Mouse (Mus musculus) MN1 (cell line): ENCODE measurements at regions not wholly inside any gene's neighbourhood (a gene's known extent, or its start where the extent isn't known, plus 50 kb on each side); places are given as distances from the start of the nearest gene placed in this dataset.

Source experiments
- DNase-seq: peaks from one replicate; pipeline ENCODE4 v3.0.0-alpha.2; 2016; ENCODE audit warnings: low spot score

DNA sequence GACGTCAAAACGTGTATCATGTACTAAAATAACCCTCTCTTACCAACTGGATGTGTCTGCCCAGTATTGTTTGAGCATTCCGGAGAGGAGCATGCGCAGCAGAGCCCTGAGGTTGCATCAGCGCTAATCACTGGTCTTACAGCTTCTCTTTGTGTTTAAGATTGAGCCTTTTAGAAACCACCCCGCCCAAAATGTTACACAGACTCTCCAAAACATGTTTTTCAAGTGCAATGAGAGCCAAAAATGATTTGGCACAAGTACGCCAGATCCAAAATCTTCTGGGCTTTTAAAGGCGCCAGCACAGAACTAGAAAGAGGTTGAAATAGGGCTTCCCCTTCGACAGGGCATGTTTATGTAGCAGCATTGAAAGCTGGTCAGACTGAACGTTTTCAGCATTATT lies 123.8 kb upstream of the Cited2 start:
- no peak for DNase-seq

DNA sequence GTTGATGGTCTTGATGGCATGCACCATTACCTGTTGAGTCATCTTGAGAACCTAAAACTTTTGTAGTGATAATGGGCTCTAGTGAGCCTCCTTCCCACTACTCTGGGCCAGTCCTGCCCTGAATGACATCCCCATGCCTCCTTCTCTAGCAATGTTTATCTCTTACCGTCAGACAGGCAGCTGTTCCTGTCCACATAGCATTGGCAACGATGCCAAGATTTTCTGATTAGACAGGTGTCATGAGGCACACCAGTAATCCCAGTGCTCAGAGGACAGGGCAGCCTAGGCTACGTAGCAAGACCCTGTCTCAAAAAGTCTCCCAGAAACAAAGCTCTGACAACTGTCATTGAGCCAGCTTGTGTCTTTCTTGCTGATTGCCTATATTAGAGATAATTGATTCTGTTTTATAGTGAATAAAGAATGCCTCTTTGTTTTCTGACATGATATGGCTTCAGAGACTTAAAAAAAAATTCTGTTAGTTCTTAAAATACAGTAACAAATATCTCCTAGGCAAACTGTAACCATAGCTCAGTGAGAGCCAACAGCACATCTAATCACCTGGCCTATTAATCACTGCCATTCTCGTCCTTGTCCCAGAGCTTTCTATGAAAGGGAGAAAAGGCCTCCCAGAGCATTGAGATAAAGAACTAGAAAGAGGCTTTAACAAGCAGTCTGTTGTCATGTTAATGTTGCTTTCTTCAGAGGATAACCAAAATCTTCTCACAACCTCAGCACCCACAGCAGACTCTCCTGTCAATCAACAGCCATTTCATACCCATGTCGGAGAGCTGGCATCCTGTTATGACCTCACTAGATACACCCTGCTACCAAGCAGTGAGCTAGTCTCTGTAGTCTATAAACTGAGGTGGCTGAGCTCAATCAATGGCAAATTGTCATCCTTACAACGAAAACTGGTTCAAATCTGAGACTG lies 122.9 kb upstream of the Cited2 start:
- no peak for DNase-seq

DNA sequence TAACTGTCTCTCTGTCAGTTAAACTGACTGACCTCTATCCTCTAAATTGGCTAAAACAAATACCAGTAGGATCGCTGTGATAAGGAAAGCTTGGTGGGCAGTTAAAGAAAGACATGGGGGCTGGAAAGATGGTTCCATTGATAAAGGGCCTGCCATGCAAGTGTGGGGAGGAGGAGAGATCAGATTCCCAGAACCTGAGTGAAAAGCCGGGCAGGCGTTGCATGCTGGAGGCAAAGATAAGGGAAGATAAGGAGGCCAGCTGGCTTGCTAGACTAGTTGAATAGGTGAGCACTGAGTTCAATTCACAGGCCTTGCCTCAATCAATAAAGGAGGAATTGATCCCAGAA lies 122.3 kb upstream of the Cited2 start:
- no peak for DNase-seq

DNA sequence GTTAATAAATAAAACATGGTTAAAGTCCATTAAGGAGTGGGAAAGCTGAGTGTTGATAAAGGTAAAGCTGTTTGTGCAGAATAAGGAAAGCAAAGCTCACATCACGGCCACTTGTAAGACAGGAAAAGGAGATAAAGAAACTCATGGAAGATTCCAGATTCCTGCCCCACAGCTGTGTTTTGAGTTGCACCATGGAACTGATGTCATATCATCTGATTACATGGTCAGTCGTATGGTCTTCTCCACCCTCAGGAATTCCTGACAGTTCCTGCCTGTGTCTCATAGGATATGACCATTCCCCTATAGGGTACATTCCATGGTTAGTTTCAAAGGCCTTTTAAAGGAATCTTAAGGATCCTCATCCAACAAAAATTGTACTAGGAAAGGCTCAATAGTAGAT lies 120.6 kb upstream of the Cited2 start:
- no peak for DNase-seq

DNA sequence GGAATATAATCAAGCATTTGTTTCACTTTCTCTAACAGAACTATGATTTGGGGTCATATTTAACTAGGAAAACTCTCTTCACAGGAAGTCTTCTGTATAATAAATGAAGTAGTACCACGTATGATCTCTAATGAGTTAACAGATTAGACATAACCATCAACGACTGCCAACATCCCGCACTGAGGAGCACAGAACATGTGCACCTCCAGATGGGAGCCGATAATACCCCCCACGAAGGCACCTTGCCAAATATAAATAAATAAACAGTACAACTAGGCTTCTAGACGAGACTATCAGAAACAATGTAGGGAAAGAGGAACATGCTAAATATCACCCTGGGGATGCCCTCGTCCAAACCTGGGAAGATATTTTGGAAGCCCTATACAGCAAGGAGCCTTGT lies 114.8 kb upstream of the Cited2 start:
- no peak for DNase-seq

DNA sequence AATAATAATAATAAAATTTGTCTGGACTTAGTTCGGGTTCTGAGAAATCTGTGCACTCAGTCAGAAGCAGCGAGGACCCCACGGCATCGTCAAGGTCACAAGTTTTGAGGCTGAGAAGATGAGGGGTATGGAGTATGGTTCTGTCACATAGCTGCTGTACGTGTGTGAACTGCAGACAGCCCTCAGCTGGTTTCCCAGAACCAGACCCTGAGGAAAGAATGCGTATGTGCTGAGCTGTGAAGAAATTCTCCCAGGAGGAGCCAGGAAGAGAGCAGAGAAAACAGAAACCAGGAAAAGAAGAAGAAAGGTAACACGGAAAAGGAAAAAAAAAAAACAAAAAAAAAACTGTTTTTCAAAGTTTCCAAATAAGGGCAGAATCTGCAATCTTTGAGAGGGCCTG lies 112.4 kb upstream of the Cited2 start:
- DNase-seq = no peak

DNA sequence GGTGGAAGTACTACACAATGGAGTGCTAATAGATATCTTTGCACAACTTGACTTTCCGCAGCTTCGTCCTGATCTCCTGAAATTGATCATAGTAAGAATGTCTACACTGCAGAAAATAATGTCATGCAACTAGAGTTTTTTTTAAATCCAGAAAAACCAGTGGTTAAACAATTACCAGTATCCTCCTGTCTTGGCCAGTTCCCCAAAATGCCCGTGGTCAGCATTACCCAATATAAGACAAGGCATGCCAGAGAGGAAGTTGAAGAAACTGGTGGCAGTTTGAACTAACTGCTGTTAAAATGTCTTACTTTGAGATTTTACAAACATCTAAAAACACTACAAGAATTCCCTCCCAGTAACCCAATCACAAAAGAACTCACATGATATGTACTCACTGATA lies 109.7 kb upstream of the Cited2 start:
- DNase-seq = no peak

DNA sequence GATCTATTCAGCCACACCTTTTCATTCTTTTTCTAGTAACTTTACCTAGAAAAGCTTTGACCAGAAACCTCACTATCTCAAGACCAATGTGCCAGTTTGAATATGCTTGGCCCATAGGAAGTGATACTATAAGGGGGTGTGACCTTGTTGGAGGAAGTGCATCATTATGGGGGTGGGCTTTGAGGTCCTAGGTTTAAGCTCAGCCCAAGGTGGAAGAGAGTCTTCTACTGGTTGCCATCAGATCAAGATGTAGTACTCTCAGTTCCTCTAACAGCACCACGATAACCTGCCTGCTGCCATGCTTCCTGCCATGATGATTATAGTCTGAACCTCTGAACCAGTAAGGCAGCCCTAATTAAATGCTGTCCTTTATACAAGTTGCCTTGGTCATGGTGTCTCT lies 105.0 kb upstream of the Cited2 start:
- DNase-seq = no peak

DNA sequence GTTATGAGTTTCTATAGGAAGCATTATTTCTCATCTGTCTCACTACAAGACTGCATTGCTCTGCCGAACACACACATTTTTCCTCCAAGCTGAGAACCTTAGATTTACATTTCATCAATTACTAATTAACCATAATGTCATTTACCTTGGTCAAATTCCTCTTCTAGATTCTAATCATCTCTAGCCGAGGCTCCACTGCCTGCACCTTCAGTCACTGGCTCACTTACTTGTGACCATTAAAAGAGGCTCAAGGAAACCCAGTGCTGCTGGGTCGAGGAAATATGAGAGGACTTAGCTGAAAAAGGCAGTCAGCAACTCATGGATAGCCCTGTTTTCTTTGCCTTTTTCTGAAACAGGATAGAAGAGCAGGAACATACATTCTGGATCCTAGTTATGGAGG lies 103.4 kb upstream of the Cited2 start:
- no peak for DNase-seq

DNA sequence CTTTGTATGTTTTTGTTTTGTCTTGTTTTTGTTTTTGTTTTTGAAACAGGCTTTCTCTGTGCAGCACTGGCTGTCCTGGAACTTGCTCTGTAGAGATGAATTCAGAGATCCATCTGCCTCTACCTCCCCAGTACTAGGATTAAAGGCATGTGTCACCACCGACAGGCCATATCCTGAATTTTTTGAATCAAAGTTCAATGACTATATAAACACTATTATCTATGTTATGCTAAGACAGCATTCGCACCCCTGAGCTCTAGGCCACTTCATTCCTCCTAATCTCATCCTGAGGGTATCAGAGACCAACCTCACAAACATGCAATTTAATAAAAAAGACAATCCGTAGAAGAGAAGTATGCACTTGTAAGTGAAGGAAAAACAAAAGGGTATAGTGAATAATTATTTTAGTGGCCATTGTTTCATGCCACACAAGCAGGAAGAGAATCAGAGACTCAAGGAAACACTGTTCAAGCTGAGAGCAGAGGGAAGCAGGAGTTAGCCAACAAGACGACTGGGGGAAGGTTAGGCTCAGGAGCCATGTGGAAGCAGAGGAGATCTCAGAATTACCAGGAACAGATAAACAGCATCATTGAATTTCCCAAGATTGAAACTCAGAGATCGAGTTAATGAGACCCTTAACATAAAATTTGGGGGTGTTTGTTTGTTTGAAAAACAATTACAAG lies 101.2 kb upstream of the Cited2 start:
- DNase-seq = no peak

DNA sequence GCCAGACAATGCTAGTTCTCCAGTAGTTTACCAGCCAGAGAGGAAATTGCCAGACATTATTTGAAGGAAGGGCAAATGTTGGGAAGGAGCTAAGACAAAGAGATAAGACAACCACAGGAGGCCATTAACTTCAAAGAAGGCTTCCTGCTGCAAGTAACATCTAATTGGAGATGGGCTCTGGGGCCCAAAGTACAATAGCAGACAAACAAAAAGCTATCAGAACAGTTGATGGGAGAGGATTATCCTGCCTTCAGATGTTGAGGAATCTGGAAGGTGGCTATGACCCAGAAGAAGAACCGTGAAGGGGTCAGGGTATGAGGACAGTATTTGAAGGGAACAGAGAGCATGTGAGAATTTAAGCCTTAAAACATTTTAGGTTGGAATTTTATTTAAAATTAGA lies 100.2 kb upstream of the Cited2 start:
- no peak for DNase-seq

DNA sequence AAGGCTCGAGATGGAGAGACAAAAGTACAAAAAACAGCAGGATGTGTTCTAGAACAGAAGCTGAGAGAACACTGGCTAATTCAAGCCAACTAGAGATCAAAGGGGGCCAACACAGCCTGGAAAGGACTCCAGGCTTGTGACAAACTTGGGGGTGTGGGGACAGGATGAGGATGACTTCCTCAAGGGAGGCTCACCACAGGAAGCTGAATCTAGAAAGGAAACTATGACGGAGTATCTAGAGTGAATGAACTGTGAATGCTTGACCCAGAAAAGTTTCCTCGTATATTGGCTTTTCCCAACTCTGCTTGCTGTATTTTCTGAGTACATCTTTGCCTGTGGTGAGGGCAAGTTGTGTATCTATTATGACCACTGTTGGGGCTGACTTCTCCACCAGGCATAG lies 93.3 kb upstream of the Cited2 start:
- DNase-seq = no peak

DNA sequence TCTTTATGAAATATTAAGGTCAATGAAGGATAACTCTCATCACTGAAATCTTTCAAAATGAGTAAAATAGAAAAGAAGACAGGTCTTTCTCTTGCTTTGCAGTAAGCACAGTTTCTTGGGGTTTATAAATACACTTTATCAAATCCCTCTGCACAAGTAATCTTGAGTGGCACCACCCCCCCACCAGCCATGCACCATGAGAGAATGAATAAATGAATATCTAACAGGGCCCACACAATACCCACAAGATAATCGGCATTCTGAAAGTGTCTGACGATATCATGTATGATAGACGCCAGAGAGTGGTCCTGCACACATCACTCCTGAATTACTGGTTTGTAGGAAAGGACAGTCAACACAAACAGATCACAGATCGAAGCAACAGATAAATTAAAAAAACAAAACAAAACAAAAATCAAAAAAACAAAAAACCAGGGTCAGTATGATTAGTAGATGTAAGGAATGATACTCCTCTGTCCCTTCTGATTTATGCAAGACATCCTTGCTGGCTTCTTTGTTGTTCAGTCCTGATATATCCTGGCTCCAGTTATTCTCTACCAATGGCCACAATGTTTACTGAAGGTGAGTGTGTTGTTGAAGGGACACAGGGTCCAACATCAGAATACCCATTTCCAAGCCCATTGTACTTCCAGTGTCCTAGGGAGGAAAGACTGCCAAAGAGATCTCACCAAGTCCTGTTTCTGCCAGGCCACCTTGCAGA lies 92.0 kb upstream of the Cited2 start:
- peak; percentile 18 for DNase-seq

DNA sequence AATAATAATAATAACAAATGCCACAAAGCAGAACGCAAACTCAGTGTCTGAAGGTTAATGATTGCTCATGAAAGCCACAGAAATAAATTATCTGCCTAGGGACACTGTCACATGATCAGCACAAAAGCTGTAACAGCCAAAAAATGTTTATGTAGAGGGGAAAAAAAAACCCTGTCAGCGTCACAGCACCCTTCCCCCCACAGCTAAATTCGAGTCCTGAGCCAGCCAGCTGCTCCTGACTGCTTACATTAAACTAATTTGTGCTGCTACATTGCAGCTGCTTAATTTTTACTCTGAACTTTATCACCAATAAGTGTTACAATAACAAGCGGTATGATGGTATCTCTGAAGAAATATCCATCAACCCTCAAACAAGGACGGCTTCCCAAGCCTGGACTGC lies 91.2 kb upstream of the Cited2 start:
- peak; percentile 85 for DNase-seq

DNA sequence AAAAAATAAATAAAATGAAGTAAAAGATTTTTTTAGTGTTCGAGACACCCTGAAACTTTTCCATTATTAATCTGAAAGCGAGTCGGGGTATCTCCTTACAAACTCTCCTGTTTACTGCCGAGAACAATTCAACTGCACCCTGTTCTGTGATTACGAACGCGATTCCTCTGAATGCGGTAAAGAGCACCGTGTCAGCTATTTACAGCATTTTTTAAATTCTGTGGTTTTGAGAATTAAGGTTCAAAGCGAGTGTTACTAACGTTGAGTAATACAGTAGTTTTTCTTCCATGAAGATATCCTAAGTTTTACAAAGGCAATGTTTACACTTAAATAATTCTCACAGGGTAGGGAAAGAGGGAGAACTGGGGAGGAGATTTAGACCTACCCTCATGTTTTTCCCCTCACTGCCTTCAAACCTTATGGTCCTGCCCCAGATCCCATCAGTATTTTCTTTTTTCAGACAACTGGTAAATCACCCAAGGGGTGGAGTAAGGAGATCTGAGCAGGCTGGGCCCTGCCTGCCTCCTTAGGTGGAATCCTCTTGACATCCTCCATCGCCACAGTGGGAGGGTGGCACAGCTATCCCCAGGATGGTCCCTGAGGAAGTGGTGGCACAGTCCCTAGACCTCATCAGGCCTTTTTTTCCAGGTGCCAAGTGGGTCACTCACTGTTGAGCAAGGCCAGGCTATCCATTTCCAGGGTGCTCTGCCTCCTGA lies 89.9 kb upstream of the Cited2 start:
- no peak for DNase-seq

DNA sequence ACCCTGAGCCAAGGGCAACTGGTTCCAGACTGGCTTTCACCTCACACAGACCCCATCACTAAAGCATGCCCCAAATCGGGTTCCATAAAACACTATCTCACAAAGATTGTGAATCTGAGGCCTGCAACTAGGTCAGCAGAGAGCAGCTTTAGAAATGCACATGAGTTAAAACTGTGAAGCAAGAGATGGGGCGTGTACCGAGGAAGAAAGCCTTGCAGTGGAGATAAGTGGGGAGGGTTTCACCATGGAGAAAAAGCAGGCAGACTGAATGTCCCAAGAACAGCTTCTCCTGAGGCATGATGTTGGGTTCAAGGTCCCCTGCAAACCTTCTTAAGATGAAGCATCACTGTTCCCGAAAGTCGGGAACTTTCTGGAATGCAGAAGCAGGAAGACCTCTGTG lies 77.7 kb upstream of the Cited2 start:
- no peak for DNase-seq

DNA sequence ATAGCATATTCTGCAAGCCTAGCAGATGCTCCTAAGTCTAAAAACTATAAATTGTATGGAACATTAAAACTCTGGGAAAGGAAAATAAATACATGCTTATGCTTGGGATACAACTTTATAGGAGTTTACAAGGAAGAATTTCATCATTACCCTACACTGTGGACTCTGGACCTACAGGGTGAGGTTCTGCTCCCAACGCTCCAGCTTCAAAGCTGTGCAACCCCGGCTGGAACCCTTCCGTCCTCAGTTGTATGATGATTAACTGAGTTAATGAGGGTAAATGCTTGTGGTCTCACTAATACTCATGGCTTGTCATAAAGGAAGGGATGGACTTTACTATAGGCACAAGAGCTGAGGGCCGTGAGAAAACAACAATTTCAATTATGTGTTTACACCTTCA lies 76.6 kb upstream of the Cited2 start:
- no peak for DNase-seq

DNA sequence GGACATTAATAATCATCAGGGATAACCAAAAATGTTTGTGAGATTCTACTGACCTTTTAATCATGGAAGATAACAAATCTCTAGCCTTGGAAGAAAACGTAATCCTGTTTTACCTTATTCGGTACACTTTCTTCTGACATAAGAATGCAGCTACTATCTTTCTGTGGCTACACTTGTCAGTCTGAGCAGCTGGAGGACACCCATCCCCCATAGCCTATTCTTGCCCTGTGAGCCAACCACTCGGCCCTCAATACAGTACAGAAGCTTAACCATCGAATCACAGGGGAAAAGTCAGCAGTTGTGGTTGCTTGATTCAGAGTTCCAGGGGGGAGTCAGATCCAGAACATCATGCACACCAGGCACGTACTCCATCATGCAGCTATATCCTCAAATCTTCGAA lies 74.9 kb upstream of the Cited2 start:
- DNase-seq = no peak

DNA sequence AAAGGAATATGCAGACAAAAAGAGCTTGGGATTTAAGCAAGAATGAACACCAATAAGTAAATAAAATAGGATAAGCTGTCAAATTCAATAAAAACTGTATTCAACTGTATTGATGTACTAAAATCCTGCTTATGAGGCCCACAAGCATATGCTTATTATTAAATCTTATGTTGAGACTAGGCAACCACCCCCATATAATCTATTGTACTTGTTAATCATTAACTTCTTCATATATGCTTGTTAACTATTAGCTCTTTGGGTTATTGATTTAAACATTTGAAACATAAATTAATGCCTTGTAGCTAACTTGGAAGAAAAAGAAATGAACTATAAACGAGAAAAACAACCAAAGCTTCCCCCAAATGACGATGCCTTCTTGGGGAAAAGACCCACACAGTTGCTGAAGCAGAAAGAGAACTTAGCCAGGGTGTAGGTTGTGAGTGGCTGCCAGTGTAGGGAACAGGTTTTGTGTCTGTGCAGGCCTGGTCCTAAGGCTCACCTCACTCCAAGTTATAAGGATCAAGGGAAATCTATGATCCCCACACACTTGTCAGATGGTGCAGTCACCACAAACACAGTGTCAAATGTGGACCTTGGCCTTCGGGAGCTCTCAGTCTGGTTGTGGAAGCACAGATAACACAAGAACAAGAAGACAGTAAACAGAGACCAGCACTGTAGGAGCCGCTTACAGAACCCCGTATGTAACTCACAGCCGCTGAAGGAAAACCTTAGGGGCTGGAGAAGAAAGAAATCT lies 71.8 kb upstream of the Cited2 start:
- no peak for DNase-seq

DNA sequence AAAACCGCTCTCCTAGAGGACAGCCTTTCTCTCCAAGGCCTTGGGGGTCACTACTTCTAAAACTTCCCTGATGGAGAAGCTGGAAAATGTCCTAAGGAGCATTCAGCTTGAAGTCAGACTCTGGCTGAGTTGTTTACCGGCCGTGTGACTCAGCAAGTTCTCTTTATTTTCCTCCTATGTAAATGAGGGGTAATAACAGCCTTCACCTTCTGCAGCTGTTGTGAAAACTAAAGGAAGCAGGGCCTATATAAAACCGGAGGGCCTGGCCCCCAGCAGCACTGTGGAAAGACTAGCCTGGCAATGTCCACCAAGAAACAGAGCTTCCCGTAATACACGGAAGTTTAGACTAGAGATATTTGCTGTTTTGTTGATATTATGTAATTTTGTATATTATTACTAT lies 69.7 kb upstream of the Cited2 start:
- no peak for DNase-seq

DNA sequence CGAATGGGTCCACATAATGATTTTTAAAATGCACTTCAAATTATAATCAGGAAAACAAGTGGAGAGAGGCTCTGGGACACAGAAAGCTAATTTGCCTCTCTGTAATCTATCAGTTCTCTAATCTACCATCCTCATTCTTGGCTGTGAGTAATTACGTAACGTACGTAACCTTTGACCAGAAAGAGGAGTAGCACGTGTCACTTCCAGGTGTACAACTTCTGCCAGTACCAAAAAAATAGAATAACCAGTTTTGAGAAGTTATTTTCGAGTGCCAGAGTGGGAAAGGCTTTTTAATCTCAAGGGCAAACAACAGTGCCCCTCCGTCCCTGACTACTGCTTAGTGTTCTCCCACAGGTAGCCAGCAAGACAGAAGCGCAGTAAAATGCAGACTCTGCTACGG lies 69.2 kb upstream of the Cited2 start:
- no peak for DNase-seq
